Mouse (Mus musculus) skeletal muscle tissue, adult 2 months (tissue): ENCODE results near the gene Lmbr1.

Experiments
- DNase-seq: peaks from one replicate; pipeline ENCODE4 v3.0.0-alpha.2; 2012; ENCODE audit warnings: low read depth, low spot score

Lmbr1 gene

GRCm38 (mm10) chr5:29270879-29271278, 107.3 kb downstream of the Lmbr1 start:
- DNase-seq, result no peak

- no peak for DNase-seq
Measured at GRCm38 (mm10) chr5:29253876-29254275, 124.3 kb downstream of the Lmbr1 start.

DNA sequence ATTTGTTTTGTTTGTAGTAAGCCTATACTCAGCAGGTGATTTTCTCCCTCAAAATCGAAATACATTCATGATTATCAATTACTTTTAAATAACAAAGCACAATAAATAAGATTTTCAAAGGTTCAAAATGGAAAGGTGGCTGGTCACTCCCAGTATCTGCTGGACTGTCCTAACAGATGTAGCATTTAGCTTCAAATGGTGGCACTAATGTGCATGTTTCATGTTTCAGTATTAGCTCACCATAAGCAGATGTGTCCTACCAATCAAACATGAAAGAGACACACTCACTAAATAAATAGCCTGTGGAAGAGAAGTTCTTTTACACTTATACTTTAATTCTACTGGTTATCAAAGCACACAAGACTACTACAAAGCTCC, 126.7 kb downstream of the Lmbr1 start:
- no peak for DNase-seq

GRCm38 (mm10) chr5:29250795-29251495, 127.2 kb downstream of the Lmbr1 start:
- no peak for DNase-seq

DNA sequence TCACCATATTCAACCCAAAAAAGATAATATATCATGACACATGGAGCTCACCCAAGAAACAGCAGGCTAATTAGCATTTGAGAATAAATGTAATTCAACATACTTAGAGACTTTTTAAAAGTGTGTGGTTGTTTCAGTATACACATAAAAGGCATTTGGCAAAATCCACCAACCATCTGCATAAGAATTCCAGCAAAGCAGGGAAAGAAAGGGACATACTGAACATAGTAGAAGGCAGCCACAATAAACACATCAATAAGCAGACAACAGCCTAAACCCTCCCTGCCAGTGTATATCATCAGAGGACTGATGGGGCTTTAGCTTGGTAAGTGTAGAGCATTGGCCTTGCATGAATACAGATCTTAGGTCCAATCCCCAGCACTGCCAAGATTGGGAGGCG, 133.4 kb downstream of the Lmbr1 start:
- DNase-seq, result no peak

GRCm38 (mm10) chr5:29238379-29238778, 139.8 kb downstream of the Lmbr1 start:
- no peak for DNase-seq

DNA sequence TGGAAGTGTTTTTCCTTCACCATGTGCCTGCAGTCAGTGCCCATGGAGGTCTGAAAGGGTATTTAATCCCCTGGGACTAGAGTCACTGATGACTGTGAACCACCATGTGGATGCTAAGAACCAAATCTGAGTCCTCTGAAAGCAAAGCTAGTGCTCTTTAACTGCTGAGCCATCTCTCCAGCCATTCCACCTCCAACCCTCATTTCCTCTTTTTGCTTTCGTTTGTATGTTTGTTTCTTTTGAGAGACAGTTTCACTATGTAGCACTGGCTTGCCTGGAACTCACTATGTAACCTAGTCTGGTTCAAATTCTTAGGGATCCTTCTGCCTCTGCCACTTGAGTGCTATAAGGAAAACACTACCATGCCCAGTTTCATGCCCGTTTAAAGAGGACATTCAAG, 147.7 kb downstream of the Lmbr1 start:
- no peak for DNase-seq

GRCm38 (mm10) chr5:29224089-29224488, 154.1 kb downstream of the Lmbr1 start:
- DNase-seq, result no peak

- DNase-seq, result no peak
Measured at GRCm38 (mm10) chr5:29217997-29218396, 160.2 kb downstream of the Lmbr1 start.

- no peak for DNase-seq
Measured at GRCm38 (mm10) chr5:29211980-29212555, 166.1 kb downstream of the Lmbr1 start.

- DNase-seq, result no peak
Measured at GRCm38 (mm10) chr5:29205690-29206089, 172.5 kb downstream of the Lmbr1 start.

- no peak for DNase-seq
Measured at GRCm38 (mm10) chr5:29199868-29200267, 178.3 kb downstream of the Lmbr1 start.

- DNase-seq, result no peak
Measured at GRCm38 (mm10) chr5:29198960-29199488, 179.2 kb downstream of the Lmbr1 start.

- DNase-seq, result no peak
Measured at GRCm38 (mm10) chr5:29197187-29197586, 181.0 kb downstream of the Lmbr1 start.

DNA sequence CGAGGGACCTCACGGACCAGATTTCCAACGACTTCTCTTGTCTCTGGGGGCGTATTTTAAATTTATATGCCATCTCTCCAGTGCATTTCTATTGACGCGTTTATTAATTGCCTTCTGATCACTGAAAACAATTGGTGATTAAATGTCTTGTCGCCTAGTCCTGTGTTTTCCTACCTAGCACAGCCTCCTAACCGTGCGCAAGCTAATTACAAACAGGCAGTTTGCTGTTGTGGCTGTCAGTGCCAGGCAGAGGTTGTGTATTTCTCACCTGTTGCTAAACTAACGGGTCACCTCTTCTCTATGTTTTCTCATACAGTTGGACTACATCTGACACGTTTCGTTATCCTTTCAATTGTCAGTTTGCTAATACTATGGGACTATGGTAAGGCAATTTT, 181.9 kb downstream of the Lmbr1 start:
- no peak for DNase-seq

DNA sequence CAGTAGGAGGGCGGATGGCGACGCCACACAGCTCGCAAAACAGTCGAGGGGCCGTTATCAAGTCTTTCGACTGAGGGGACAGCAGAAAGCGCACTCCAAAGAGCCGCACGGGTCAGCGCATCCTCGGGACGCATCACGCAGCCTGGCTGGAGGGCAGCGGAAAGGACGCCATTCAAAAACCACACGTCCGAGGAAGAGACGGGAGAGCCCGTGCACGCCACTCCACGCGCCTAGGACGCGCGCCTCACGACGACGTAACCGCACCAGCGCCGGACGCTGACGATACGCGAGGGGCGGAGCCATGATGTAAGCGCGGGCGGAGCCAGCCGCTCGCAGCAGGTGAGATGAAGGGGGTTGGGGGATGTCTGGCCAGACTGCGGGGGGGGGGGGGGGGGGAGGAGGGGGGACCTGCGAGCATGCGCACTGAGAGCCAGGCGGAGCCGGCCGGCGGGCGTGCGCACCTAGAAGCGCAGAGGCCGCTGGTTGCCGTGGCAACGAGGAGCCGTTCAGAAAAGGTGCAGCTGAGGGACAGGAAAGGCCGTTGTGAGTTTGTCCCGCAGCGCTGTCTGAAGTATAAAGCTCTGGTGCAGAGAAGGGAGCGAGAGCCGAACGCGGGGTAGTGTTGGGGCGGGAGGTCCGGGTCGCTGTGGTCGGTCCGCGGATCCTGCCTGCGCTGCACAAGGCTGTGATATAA, 182.5 kb downstream of the Lmbr1 start, which contains the start of gene Rnf32:
TSS of gene Rnf32 (plus strand) at position 423 of the 694 bp plus-strand sequence.
- DNase-seq, result peak; percentile 45

DNA sequence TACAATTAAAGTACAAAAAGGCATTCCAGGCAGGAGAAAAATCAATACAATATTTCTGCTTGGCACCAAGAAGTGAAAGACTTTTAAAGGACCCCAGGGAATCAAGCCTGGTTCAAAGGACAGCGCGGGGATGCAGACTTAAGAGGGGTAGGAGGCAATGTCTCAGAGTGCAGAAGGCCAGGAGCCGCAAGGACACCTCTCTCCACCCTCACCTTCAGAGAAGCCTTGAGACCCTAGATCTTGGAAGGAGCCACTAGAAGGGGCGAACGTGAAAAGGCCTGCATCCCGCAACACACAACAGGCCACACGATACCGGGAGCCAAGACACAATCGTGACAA, 183.0 kb downstream of the Lmbr1 start:
- DNase-seq, result no peak

DNA sequence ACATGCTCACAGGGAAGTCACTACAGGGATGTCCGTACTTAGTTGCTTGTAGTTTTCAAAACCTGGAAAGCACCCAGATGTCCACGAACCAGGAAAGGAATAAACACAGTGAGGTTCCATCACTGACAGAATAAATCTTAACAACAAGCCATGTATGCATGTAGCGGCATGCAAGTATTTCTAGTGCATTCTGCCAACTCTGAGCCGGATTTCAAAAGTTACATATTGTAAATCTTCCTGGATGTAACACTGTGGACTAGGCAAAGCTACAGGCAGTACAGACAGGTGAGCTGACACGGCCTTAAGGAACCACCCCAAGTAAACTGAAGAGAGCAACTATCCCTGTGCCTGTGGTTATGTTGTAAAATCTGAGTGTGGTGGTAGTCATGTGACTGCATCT, 191.4 kb downstream of the Lmbr1 start:
- DNase-seq, result no peak
